Mouse (Mus musculus) left cerebral cortex, adult 9 months (tissue): ENCODE results near the gene Car5b.

ENCODE experiments used
- DNase-seq, 2 experiments: peaks; one replicate each; pipeline ENCODE4 v3.0.0; 2022; ENCODE audit warnings: low spot score in 2 of 2

Car5b gene

GRCm38 (mm10) chrX:163958467-163958875, 69.3 kb downstream of the Car5b start, which contains the start of gene Zrsr2:
TSS of gene Zrsr2 (minus strand) at chrX:163958661.
- DNase-seq, result peak; percentile 62 to 66

GRCm38 (mm10) chrX:163957803-163958466, 69.9 kb downstream of the Car5b start:
- DNase-seq, result no peak

- no peak for DNase-seq
These were observed 70.4 kb downstream of the Car5b start for GRCm38 (mm10) chrX:163957381-163957780.

GRCm38 (mm10) chrX:163951618-163952017, 76.2 kb downstream of the Car5b start:
- DNase-seq, result no peak

GRCm38 (mm10) chrX:163944381-163944780, 83.4 kb downstream of the Car5b start:
- DNase-seq, result no peak

- DNase-seq, result peak in 1 of 2 experiments; percentile 62
These were observed 89.2 kb downstream of the Car5b start for GRCm38 (mm10) chrX:163938587-163938986.

GRCm38 (mm10) chrX:163934731-163935130, 93.1 kb downstream of the Car5b start:
- no peak for DNase-seq

GRCm38 (mm10) chrX:163929550-163929949, 98.2 kb downstream of the Car5b start:
- no peak for DNase-seq
